Mouse (Mus musculus): ENCODE results near the gene Ift52.

DNA sequence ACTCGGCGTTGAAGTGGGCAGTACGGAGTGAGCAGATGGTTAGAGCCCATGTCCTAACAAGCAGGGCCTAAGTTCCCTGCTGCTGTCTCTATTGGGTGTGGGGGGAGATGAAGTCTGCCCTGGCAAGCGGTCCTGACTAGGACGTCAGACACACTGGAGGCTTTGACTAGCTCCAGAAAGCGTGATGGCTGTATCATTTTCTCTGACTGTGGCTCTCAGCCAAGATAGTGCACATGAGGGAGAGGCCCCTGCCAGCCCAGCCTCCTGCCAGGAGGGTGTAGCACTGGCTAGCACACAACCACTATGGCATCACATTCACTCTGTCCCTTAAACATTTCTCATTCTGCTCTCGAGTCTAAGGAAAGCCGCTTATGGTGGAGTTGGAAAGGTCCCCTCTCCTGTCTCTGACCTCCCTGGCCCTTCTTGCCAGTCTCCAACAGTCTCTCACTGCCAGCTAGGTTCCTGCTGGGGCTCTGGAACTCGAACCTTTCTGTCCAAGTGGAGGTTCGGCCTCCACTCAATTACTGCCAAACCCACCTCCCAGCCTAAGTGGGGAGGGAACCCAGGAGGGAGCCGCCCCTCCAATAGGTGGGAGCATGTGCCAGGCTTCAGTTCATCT, 41.9 kb upstream of the Ift52 start:
- TF ChIP-seq CTCF (conservative IDR thresholded peaks at IDR 0.05; ENCODE audit: insufficient read depth, insufficient read length, low read depth, low read length): no peak
- TF ChIP-seq POLR2A (IDR thresholded peaks at IDR 0.05; ENCODE audit: low read depth, low read length): no peak
